Mouse (Mus musculus) CH12.LX (cell line): Measurements from ENCODE around the gene Ccng2. TPM values are rescaled to one million over a fixed set of nuclear protein-coding genes. Genes with fewer than 3 reads are reported as not detected.

Experiments used
- DNase-seq: peaks from one replicate; pipeline ENCODE4 v3.0.0-alpha.2; 2013; ENCODE audit errors: extremely low read depth
- H3K27ac ChIP-seq: 2 replicates; pipeline ENCODE4 v1.5.1; 2012; ENCODE audit warnings: low read depth, mild to moderate bottlenecking, control low read depth, moderate library complexity; ENCODE audit not compliant: insufficient read depth
- H3K27me3 ChIP-seq: replicated peaks from 2 replicates; pipeline ENCODE3; 2012; ENCODE audit warnings: inconsistent platforms
- H3K36me3 ChIP-seq, 2 experiments: replicated peaks in 1 of 2; 2 replicates each; pipeline versions ENCODE3 to v1.6.1; 2012; ENCODE audit warnings: inconsistent platforms in 1 of 2, low read length in 1 of 2, mild to moderate bottlenecking in 1 of 2, mixed read lengths in 1 of 2, moderate library complexity in 1 of 2; ENCODE audit not compliant: control insufficient read depth in 1 of 2, insufficient read depth in 1 of 2
- H3K4me1 ChIP-seq, 2 experiments: 2 replicates each; pipeline ENCODE4 v1.6.1; 2012; ENCODE audit warnings: inconsistent platforms in 1 of 2, moderate library complexity in 1 of 2; ENCODE audit not compliant: insufficient read depth in 2 of 2, control insufficient read depth in 1 of 2
- H3K4me2 ChIP-seq: 2 replicates; pipeline ENCODE4 v1.6.1; 2012; ENCODE audit warnings: low read depth, mild to moderate bottlenecking, control low read depth; ENCODE audit not compliant: poor library complexity, insufficient read depth, severe bottlenecking
- H3K4me3 ChIP-seq, 3 experiments: fragments of 150-350 bp in 1 of 3; sonication (generic) in 1 of 3; replicated peaks in 1 of 3; 2 replicates each; pipeline versions ENCODE3 to v1.5.1; 2011 to 2012; ENCODE audit warnings: low read depth in 2 of 3, low read length in 2 of 3, mild to moderate bottlenecking in 2 of 3, moderate library complexity in 2 of 3, control low read depth in 1 of 3, improper control_type of control experiment in 1 of 3, inconsistent platforms in 1 of 3, mixed read lengths in 1 of 3; ENCODE audit not compliant: poor library complexity in 1 of 3
- H3K79me2 ChIP-seq: replicated peaks from 2 replicates; pipeline ENCODE4 v1.6.1; 2012; ENCODE audit warnings: mild to moderate bottlenecking, moderate library complexity; ENCODE audit not compliant: control insufficient read depth, poor library complexity, insufficient read depth, severe bottlenecking; ENCODE audit errors: extremely low read depth
- H3K9ac ChIP-seq: 2 replicates; pipeline ENCODE4 v1.6.1; 2012; ENCODE audit warnings: low read depth, mild to moderate bottlenecking, control low read depth, moderate library complexity; ENCODE audit not compliant: insufficient read depth
- H3K9me3 ChIP-seq: replicated peaks from 2 replicates; pipeline ENCODE3; 2012; ENCODE audit warnings: low read length, inconsistent platforms, mixed read lengths
- BHLHE40 ChIP-seq: IDR thresholded peaks from 2 replicates; pipeline ENCODE4 v1.6.1; 2011; ENCODE audit warnings: mild to moderate bottlenecking, low read depth, low read length, improper control_type of control experiment
- CHD2 ChIP-seq: IDR thresholded peaks from 2 replicates; pipeline ENCODE4 v1.6.1; 2011; ENCODE audit warnings: low read length, improper control_type of control experiment
- CTCF ChIP-seq, 2 experiments: IDR thresholded peaks in 1 of 2; conservative IDR thresholded peaks in 1 of 2; 2 replicates each; pipeline ENCODE4 v1.5.1; 2011 to 2012; ENCODE audit warnings: low read depth in 2 of 2, low read length in 2 of 2, improper control_type of control experiment in 1 of 2, inconsistent platforms in 1 of 2, mild to moderate bottlenecking in 1 of 2, moderate library complexity in 1 of 2
- E2F4 ChIP-seq: IDR thresholded peaks from 2 replicates; pipeline ENCODE4 v1.6.1; 2011; ENCODE audit warnings: low read depth, low read length, improper control_type of control experiment; ENCODE audit not compliant: insufficient replicate concordance
- EP300 ChIP-seq: IDR thresholded peaks from 2 replicates; pipeline ENCODE4 v1.6.1; 2011; ENCODE audit warnings: low read length, improper control_type of control experiment
- ETS1 ChIP-seq: conservative IDR thresholded peaks from 2 replicates; pipeline ENCODE4 v1.6.1; 2012; ENCODE audit warnings: low read depth, mild to moderate bottlenecking, inconsistent platforms, low read length, improper control_type of control experiment, moderate library complexity
- GABPA ChIP-seq: IDR thresholded peaks from 2 replicates; pipeline ENCODE4 v1.6.1; 2012; ENCODE audit warnings: low read depth, low read length, improper control_type of control experiment, inconsistent platforms; ENCODE audit not compliant: insufficient replicate concordance
- HCFC1 ChIP-seq: IDR thresholded peaks from 2 replicates; pipeline ENCODE4 v1.6.1; 2012; ENCODE audit warnings: low read depth, mild to moderate bottlenecking, inconsistent platforms, low read length, improper control_type of control experiment
- JUN ChIP-seq: IDR thresholded peaks from 2 replicates; pipeline ENCODE4 v1.6.1; 2011; ENCODE audit warnings: low read depth, mild to moderate bottlenecking, low read length, improper control_type of control experiment, moderate library complexity; ENCODE audit not compliant: insufficient read depth
- JUND ChIP-seq: conservative IDR thresholded peaks from 2 replicates; pipeline ENCODE4 v1.6.1; 2011; ENCODE audit warnings: low read depth, low read length, improper control_type of control experiment
- KAT2A ChIP-seq: IDR thresholded peaks from 2 replicates; pipeline ENCODE4 v1.6.1; 2012; ENCODE audit warnings: low read length, improper control_type of control experiment, inconsistent platforms; ENCODE audit not compliant: insufficient replicate concordance
- MAFK ChIP-seq: IDR thresholded peaks from 2 replicates; pipeline ENCODE4 v1.6.1; 2011; ENCODE audit warnings: low read length, improper control_type of control experiment; ENCODE audit not compliant: insufficient replicate concordance
- MAX ChIP-seq: IDR thresholded peaks from 2 replicates; pipeline ENCODE4 v1.6.1; 2011; ENCODE audit warnings: low read length, improper control_type of control experiment
- MAZ ChIP-seq: IDR thresholded peaks from 2 replicates; pipeline ENCODE4 v1.6.1; 2012; ENCODE audit warnings: low read depth, mild to moderate bottlenecking, inconsistent platforms, low read length, improper control_type of control experiment, moderate library complexity
- MEF2A ChIP-seq: IDR thresholded peaks from 2 replicates; pipeline ENCODE4 v1.6.1; 2014; ENCODE audit warnings: low read depth, mild to moderate bottlenecking, inconsistent platforms, low read length, improper control_type of control experiment, borderline replicate concordance
- MXI1 ChIP-seq: IDR thresholded peaks from 2 replicates; pipeline ENCODE4 v1.6.1; 2011; ENCODE audit warnings: mild to moderate bottlenecking, low read depth, low read length, improper control_type of control experiment
- MYC ChIP-seq: IDR thresholded peaks from 2 replicates; pipeline ENCODE4 v1.6.1; 2011; ENCODE audit warnings: low read depth, mild to moderate bottlenecking, improper control_type of control experiment, low read length
- NELFE ChIP-seq: IDR thresholded peaks from 2 replicates; pipeline ENCODE4 v1.6.1; 2011; ENCODE audit warnings: low read depth, low read length, improper control_type of control experiment
- NRF1 ChIP-seq: IDR thresholded peaks from 2 replicates; pipeline ENCODE4 v1.6.1; 2014; ENCODE audit warnings: low read depth, mild to moderate bottlenecking, inconsistent platforms, low read length, improper control_type of control experiment, moderate library complexity
- PAX5 ChIP-seq: IDR thresholded peaks from 2 replicates; pipeline ENCODE4 v1.6.1; 2012; ENCODE audit warnings: low read length, inconsistent platforms, mixed read lengths
- POLR2A ChIP-seq: IDR thresholded peaks from 2 replicates; pipeline ENCODE4 v1.6.1; 2011; ENCODE audit warnings: low read depth, mild to moderate bottlenecking, improper control_type of control experiment, low read length
- RAD21 ChIP-seq: IDR thresholded peaks from 2 replicates; pipeline ENCODE4 v1.6.1; 2011; ENCODE audit warnings: low read depth, mild to moderate bottlenecking, low read length, improper control_type of control experiment, moderate library complexity
- RCOR1 ChIP-seq: conservative IDR thresholded peaks from 2 replicates; pipeline ENCODE4 v1.6.1; 2012; ENCODE audit warnings: low read depth, mild to moderate bottlenecking, inconsistent platforms, low read length, improper control_type of control experiment
- SIN3A ChIP-seq: IDR thresholded peaks from 2 replicates; pipeline ENCODE4 v1.6.1; 2012; ENCODE audit warnings: low read length, improper control_type of control experiment, inconsistent platforms
- SMC3 ChIP-seq: IDR thresholded peaks from 2 replicates; pipeline ENCODE4 v1.6.1; 2011; ENCODE audit warnings: low read depth, low read length, improper control_type of control experiment
- TBP ChIP-seq: conservative IDR thresholded peaks from 2 replicates; pipeline ENCODE4 v1.6.1; 2011; ENCODE audit warnings: low read depth, low read length, improper control_type of control experiment
- UBTF ChIP-seq: IDR thresholded peaks from 2 replicates; pipeline ENCODE4 v1.6.1; 2012; ENCODE audit warnings: low read depth, mild to moderate bottlenecking, inconsistent platforms, low read length, improper control_type of control experiment, moderate library complexity
- USF1 ChIP-seq: IDR thresholded peaks from 2 replicates; pipeline ENCODE4 v1.6.1; 2014; ENCODE audit warnings: low read depth, mild to moderate bottlenecking, inconsistent platforms, low read length, improper control_type of control experiment
- USF2 ChIP-seq: conservative IDR thresholded peaks from 2 replicates; pipeline ENCODE4 v1.6.1; 2011; ENCODE audit warnings: low read depth, low read length, improper control_type of control experiment
- ZC3H11A ChIP-seq: IDR thresholded peaks from 2 replicates; pipeline ENCODE4 v1.6.1; 2012; ENCODE audit warnings: low read depth, mild to moderate bottlenecking, inconsistent platforms, low read length, improper control_type of control experiment
- ZKSCAN1 ChIP-seq: IDR thresholded peaks from 2 replicates; pipeline ENCODE4 v1.6.1; 2012; ENCODE audit warnings: low read depth, inconsistent platforms, low read length, improper control_type of control experiment, borderline replicate concordance
- ZMIZ1 ChIP-seq: IDR thresholded peaks from 2 replicates; pipeline ENCODE4 v1.6.1; 2012; ENCODE audit warnings: low read depth, mild to moderate bottlenecking, inconsistent platforms, low read length, improper control_type of control experiment
- ZNF384 ChIP-seq: IDR thresholded peaks from 2 replicates; pipeline ENCODE4 v1.6.1; 2012; ENCODE audit warnings: low read depth, low read length, improper control_type of control experiment, inconsistent platforms
- dilution Hi-C: fragments of 300-500 bp; cut with MboI; formaldehyde crosslinking; loops from 2 replicates; pipeline ENCODE4 v1.14.3; 2020; ENCODE audit warnings: low sequenced_read_pairs; ENCODE audit not compliant: extremely low pct_unique_long_range_greater_than_20kb, extremely low pct_ligation_motif_present
- in situ Hi-C: fragments of 300-500 bp; cut with MboI; formaldehyde crosslinking; loops from 3 replicates; pipeline ENCODE4 v1.14.3; 2019; ENCODE audit warnings: low sequenced_read_pairs, low pct_ligation_motif_present, low pct_unique_long_range_greater_than_20kb, mixed read lengths
- polyA plus RNA-seq: library from polyadenylated mRNA; unstranded; fragments of >175 nt; gene quantifications from 2 replicates; pipeline ENCODE4 v1.2.1, GENCODE M21; 2012; ENCODE audit warnings: low read depth; ENCODE audit not compliant: insufficient read length
- total RNA-seq, 2 experiments: library from RNA; depleted of rRNA; stranded (reverse); fragments of 300-350 nt in 1 of 2; fragments of >200 nt in 1 of 2; gene quantifications; 2 replicates each; pipeline ENCODE4 v1.2.3; 2012 to 2014

The Ccng2 gene
- total and polyA plus RNA-seq, 3 experiments, result 6.2 to 23.1 (median 16.7) TPM

- TF ChIP-seq CHD2 (0 out of 2 replicates have a peak, but pooled peaks have one; percentile 40), TBP (peak; percentile 31; the same call in 1 of the 2 replicates), HCFC1 (no peak), PAX5 (peak; percentile 79; the same call in 1 of the 2 replicates), MAFK (peak; percentile 71; the same call in 1 of the 2 replicates), NELFE (0 out of 2 replicates have a peak, but pooled peaks have one; percentile 27), ZKSCAN1 (no peak), GABPA (no peak), JUND (no peak; the same call in 1 of the 2 replicates), CTCF (conservative IDR thresholded peaks at IDR 0.05 in 1 of 2, IDR thresholded peaks at IDR 0.05 in 1 of 2; ENCODE audit: low read depth in 2 of 2, low read length in 2 of 2) (no peak), MXI1 (no peak), ZMIZ1 (no peak), EP300 (peak; percentile 95), MAX (0 out of 2 replicates have a peak, but pooled peaks have one; percentile 50), USF2 (no peak), RAD21 (peak; percentile 0), KAT2A (no peak), NRF1 (no peak), E2F4 (no peak), USF1 (no peak), ZC3H11A (no peak), UBTF (no peak)
- TF ChIP-seq, all 38 proteins: peak for 19
Observed at GRCm38 (mm10) chr5:93265164-93265800, 1.8 kb upstream of the Ccng2 start (continued).

GRCm38 (mm10) chr5:93265801-93266580 is 1.1 kb upstream of the Ccng2 start:
- no peaks in the 10 kb centered on the region for H3K9me3 ChIP-seq
- no peaks in the 10 kb centered on the region for H3K27me3 ChIP-seq
- in situ Hi-C loops, result loop anchor here (5.0 kb wide), 3 partner anchors 34 to 174 kb away; partner anchors contain the start of gene Sept11
- peak; percentile 67 for DNase-seq
- H3K27ac ChIP-seq, result peak overlapping the region; percentile 83
- H3K79me2 ChIP-seq, result no peaks in the 10 kb centered on the region; the same call in 1 of the 2 replicates
- peak overlapping the region; percentile 60 to 84 (median 66) for H3K4me3 ChIP-seq
- H3K9ac ChIP-seq, result peak overlapping the region; percentile 98
- dilution Hi-C loops, result no loop called here
- H3K4me2 ChIP-seq, result peak overlapping the region; percentile 88
- TF ChIP-seq SMC3 (no peak), ZC3H11A (no peak), ETS1 (peak; percentile 17; the same call in 1 of the 2 replicates), BHLHE40 (0 out of 2 replicates have a peak, but pooled peaks have one; percentile 14), JUN (no peak), MYC (no peak), SIN3A (0 out of 2 replicates have a peak, but pooled peaks have one; percentile 49), NELFE (no peak), ZKSCAN1 (no peak), MAX (no peak), TBP (peak; percentile 36; the same call in 1 of the 2 replicates), ZNF384 (no peak), UBTF (no peak), POLR2A (no peak; the same call in 1 of the 2 replicates), RCOR1 (no peak), NRF1 (no peak), MAZ (no peak), USF1 (no peak), MEF2A (no peak), MXI1 (no peak), USF2 (no peak)
- H3K36me3 ChIP-seq, result peaks cover 5 to 8% of the 10 kb centered on the region in 2 experiments
- H3K4me1 ChIP-seq, result peaks cover 8 to 26% of the 10 kb centered on the region in 2 experiments
